8 mouse cellular contexts compared by ENCODE assay signal in genomic region chr1:36501261-36501660, GRCm38 (mm10). TPM values are rescaled to one million over a fixed set of nuclear protein-coding genes. Genes with fewer than 3 reads are reported as not detected.
DNase-seq lines count a peak whose midpoint lies in the region; TF ChIP-seq lines count a peak whose summit lies in the region.
"Had no signal": no experiment of that assay in that cellular context is flagged by ENCODE, and none has a peak within 500 bp of the region (broad histone marks: within the 10 kb centered on the region; RNA-seq: fewer than 3 reads in every experiment).

No protein-coding gene starts in this region.

- H3K27me3 ChIP-seq in ES-Bruce4 (ENCODE audit: control insufficient read depth, insufficient read depth, low read length, poor library complexity, severe bottlenecking): no peaks in the 10 kb centered on the region
- no peaks in the 10 kb centered on the region for H3K27me3 ChIP-seq in embryonic facial prominence, embryonic 10.5 days (replicated peaks; ENCODE audit: low read depth, poor library complexity, severe bottlenecking)

- peak; percentile 96 for TF ChIP-seq CTCF in ES-Bruce4 (IDR thresholded peaks at IDR 0.05; ENCODE audit: low read depth, low read length)

- no peaks in the 10 kb centered on the region for H3K36me3 ChIP-seq in ES-Bruce4 (ENCODE audit: control insufficient read depth, insufficient read depth, low read length, poor library complexity, severe bottlenecking)
- peaks cover 32% of the 10 kb centered on the region for H3K36me3 ChIP-seq in embryonic facial prominence, embryonic 10.5 days (replicated peaks)

- no peak overlapping the region for H3K9ac ChIP-seq in ES-Bruce4 (ENCODE audit: low read depth, poor library complexity, severe bottlenecking)

- intact Hi-C loops in heart, postnatal 14 days (cut with DNase I): loop anchor here (2.0 kb wide), 1 partner anchor 178 kb away; no protein-coding TSS in a partner anchor

- no peak overlapping the region for H3K27ac ChIP-seq in ES-Bruce4 (ENCODE audit: insufficient read depth, low read length)
- no peak overlapping the region for H3K27ac ChIP-seq in embryonic facial prominence, embryonic 10.5 days (replicated peaks)

- no peaks in the 10 kb centered on the region for H3K4me1 ChIP-seq in ES-Bruce4 (ENCODE audit: control insufficient read depth, insufficient read depth, low read length)
- no peaks in the 10 kb centered on the region for H3K4me1 ChIP-seq in embryonic facial prominence, embryonic 10.5 days

- TF ChIP-seq EP300 in ES-Bruce4 (IDR thresholded peaks at IDR 0.05; ENCODE audit: insufficient read depth, low read depth, low read length): no peak

- TF ChIP-seq POLR2A in ES-Bruce4 (IDR thresholded peaks at IDR 0.05; ENCODE audit: insufficient read depth, low read length): no peak

- H3K9me3 ChIP-seq in ES-Bruce4 (replicated peaks; ENCODE audit: control insufficient read depth, insufficient read depth, low read length, poor library complexity, severe bottlenecking): no peaks in the 10 kb centered on the region
- no peaks in the 10 kb centered on the region for H3K9me3 ChIP-seq in embryonic facial prominence, embryonic 10.5 days

- H3K4me3 ChIP-seq in ES-Bruce4 (ENCODE audit: low read depth, low read length): no peak overlapping the region
- no peak overlapping the region for H3K4me3 ChIP-seq in embryonic facial prominence, embryonic 10.5 days

- peak; percentile 77 for DNase-seq in adrenal gland, postnatal 14 days
- peak; percentile 79 for DNase-seq in embryonic facial prominence, embryonic 10.5 days (ENCODE audit: low spot score)
- peak; percentile 76 to 86 for DNase-seq in heart, postnatal 14 days
- DNase-seq in layer of hippocampus, adult 18-20 months (ENCODE audit: low spot score in 2 of 2): peak; percentile 32 to 82
- DNase-seq in lung, postnatal 25 days (ENCODE audit: low spot score): peak; percentile 71
- DNase-seq in right cerebral cortex, postnatal 25 days: peak; percentile 57

- WGBS in embryonic facial prominence, embryonic 10.5 days: 9% methylated on average over 3 of the region's 3 CpGs

RNA-seq across cellular contexts. Expression of gene Cnnm3, which starts 10.4 kb away (rescaled TPM):
- polyA plus RNA-seq in ES-Bruce4 (2011; ENCODE audit: insufficient read depth, insufficient read length, low read depth, missing spikeins): 17.4 and 18.0 TPM in 2 replicates
- total RNA-seq in adrenal gland, postnatal 14 days (2021): 26.3 and 27.5 TPM in 2 replicates
- 3.5 and 3.6 TPM in 2 replicates for polyA plus RNA-seq in embryonic facial prominence, embryonic 10.5 days (2016; fragmentation: Nextera tagmentation; extraction: Ambion mirVana)
- total RNA-seq in heart, postnatal 14 days (2021): 10 to 100 TPM; 12.9 to 15.6 TPM
- 10 to 100 TPM; 40.8 to 41.3 TPM for total RNA-seq in layer of hippocampus, adult 18-20 months (2021)

RNA-seq across cellular contexts. Expression of gene Cnnm4, which starts 29.8 kb away (rescaled TPM):
- polyA plus RNA-seq in ES-Bruce4 (2011; ENCODE audit: insufficient read depth, insufficient read length, low read depth, missing spikeins): 4.7 and 5.4 TPM in 2 replicates
- 4.2 and 4.6 TPM in 2 replicates for total RNA-seq in adrenal gland, postnatal 14 days (2021)
- 16.2 and 16.4 TPM in 2 replicates for polyA plus RNA-seq in embryonic facial prominence, embryonic 10.5 days (2016; fragmentation: Nextera tagmentation; extraction: Ambion mirVana)
- total RNA-seq in heart, postnatal 14 days (2021): 1 to 10 TPM; 3.4 to 4.1 TPM
- total RNA-seq in layer of hippocampus, adult 18-20 months (2021): 10 to 100 TPM; 15.6 to 16.6 TPM

RNA-seq across cellular contexts. Expression of gene Ankrd23, which starts 35.4 kb away (rescaled TPM):
- 6.8 and 6.9 TPM in 2 replicates for polyA plus RNA-seq in ES-Bruce4 (2011; ENCODE audit: insufficient read depth, insufficient read length, low read depth, missing spikeins)
- total RNA-seq in adrenal gland, postnatal 14 days (2021): 8.9 and 9.7 TPM in 2 replicates
- 15.5 and 16.6 TPM in 2 replicates for polyA plus RNA-seq in embryonic facial prominence, embryonic 10.5 days (2016; fragmentation: Nextera tagmentation; extraction: Ambion mirVana)
- 100 to 1,000 TPM; 101 to 170 TPM for total RNA-seq in heart, postnatal 14 days (2021)
- total RNA-seq in layer of hippocampus, adult 18-20 months (2021): 1 to 10 TPM; 5.1 to 6.8 TPM

RNA-seq across cellular contexts. Expression of gene Gm42417, which starts 38.0 kb away (rescaled TPM):
- 1.2 TPM in 1 of 2 replicates, not detected in the other for polyA plus RNA-seq in ES-Bruce4 (2011; ENCODE audit: insufficient read depth, insufficient read length, low read depth, missing spikeins)
- 2.1 TPM in 1 of 2 replicates, not detected in the other for total RNA-seq in adrenal gland, postnatal 14 days (2021)
- 0.54 TPM in 1 of 2 replicates, not detected in the other for polyA plus RNA-seq in embryonic facial prominence, embryonic 10.5 days (2016; fragmentation: Nextera tagmentation; extraction: Ambion mirVana)
- total RNA-seq in heart, postnatal 14 days (2021): 10 to 100 TPM; 52.6 to 94.6 TPM
- not detected for total RNA-seq in layer of hippocampus, adult 18-20 months (2021)
- total RNA-seq: left cerebral cortex, adult 8-10 months had no signal

RNA-seq across cellular contexts. Expression of gene Ankrd39, which starts 46.0 kb away (rescaled TPM):
- polyA plus RNA-seq in ES-Bruce4 (2011; ENCODE audit: insufficient read depth, insufficient read length, low read depth, missing spikeins): 6.4 and 8.8 TPM in 2 replicates
- total RNA-seq in adrenal gland, postnatal 14 days (2021): 11.7 and 15.3 TPM in 2 replicates
- polyA plus RNA-seq in embryonic facial prominence, embryonic 10.5 days (2016; fragmentation: Nextera tagmentation; extraction: Ambion mirVana): 18.9 and 20.3 TPM in 2 replicates
- 10 to 100 TPM; 10.4 to 11.9 TPM for total RNA-seq in heart, postnatal 14 days (2021)
- 10 to 100 TPM; 11.1 TPM for total RNA-seq in layer of hippocampus, adult 18-20 months (2021)
